Mouse (Mus musculus): ENCODE results near the gene Myo1d. TPM values are rescaled to one million over a fixed set of nuclear protein-coding genes. Genes with fewer than 3 reads are reported as not detected.

Myo1d gene
- polyA plus RNA-seq, 1 experiment from 2014 or later = 14.4 TPM

DNA sequence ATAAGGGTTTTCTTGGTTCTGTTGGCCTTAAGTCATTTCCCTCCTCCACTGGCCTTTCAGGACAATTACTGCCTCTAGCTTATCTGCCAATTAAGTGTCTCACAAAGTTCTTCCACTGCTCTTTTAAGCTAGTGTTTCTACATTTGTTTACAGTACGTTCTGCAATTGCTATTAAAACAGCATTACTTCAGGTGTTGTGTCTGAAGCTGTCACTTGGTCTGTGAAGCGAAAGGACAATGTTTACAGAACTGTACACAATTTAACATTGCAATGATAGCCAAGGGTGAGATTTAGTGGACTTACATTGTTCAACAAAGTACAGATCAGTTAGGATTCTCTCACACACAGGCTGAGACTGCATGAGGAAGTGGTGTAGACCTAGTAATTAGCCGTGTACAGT lies 67.6 kb downstream of the Myo1d start:
- no peak for ATAC-seq (replicated peaks; ENCODE audit: low FRiP score)
- Histone ChIP-seq H3K27me3 (no peaks in the 10 kb centered on the region), H3K9me3 (replicated peaks) (no peaks in the 10 kb centered on the region), H3K4me1 (0 out of 2 replicates have a peak, but pooled peaks cover 4% of the 10 kb centered on the region), H3K27ac (no peak overlapping the region), H3K36me3 (no peaks in the 10 kb centered on the region), H3K9ac (no peak overlapping the region), H3K4me2 (no peak overlapping the region), H3K4me3 (replicated peaks) (no peak overlapping the region)
- 71% methylated on average over 3 of the region's 3 CpGs for WGBS

DNA sequence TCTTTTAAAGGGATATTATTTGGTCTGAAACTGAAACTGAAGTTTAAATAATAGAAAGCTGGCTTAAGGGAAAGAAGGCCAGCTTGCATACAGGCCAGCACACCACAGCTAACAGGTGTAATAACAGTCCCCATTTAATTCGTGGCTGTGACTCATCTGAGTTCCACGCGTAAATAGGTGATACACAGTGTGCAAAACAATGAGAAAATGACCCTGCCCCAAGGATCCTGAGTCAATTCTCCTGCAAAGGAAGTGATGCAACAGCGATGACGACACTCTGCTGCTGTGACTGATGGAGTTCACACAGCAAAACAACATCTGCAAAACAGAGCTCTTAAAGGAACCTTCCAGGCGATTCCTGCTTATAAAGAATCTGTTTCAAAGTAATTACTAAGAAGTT lies 68.5 kb downstream of the Myo1d start:
- Histone ChIP-seq H3K4me2 (no peak overlapping the region), H3K4me3 (replicated peaks) (no peak overlapping the region), H3K36me3 (no peaks in the 10 kb centered on the region), H3K4me1 (0 out of 2 replicates have a peak, but pooled peaks cover 4% of the 10 kb centered on the region), H3K9ac (no peak overlapping the region), H3K27ac (no peak overlapping the region), H3K9me3 (replicated peaks) (no peaks in the 10 kb centered on the region), H3K27me3 (no peaks in the 10 kb centered on the region)
- ATAC-seq (replicated peaks; ENCODE audit: low FRiP score) = no peak
- WGBS = 62% methylated on average over 6 of the region's 6 CpGs

GRCm38 (mm10) chr11:80700611-80701010 lies 79.2 kb downstream of the Myo1d start:
- Histone ChIP-seq H3K9ac (no peak overlapping the region), H3K36me3 (no peaks in the 10 kb centered on the region), H3K9me3 (replicated peaks) (no peaks in the 10 kb centered on the region), H3K4me3 (replicated peaks) (no peak overlapping the region), H3K4me2 (no peak overlapping the region), H3K4me1 (peaks cover 6% of the 10 kb centered on the region; the same call in 1 of the 2 replicates), H3K27me3 (no peaks in the 10 kb centered on the region), H3K27ac (no peak overlapping the region)
- WGBS = 63% methylated on average over 4 of the region's 4 CpGs
- no peak for ATAC-seq (replicated peaks; ENCODE audit: low FRiP score)

DNA sequence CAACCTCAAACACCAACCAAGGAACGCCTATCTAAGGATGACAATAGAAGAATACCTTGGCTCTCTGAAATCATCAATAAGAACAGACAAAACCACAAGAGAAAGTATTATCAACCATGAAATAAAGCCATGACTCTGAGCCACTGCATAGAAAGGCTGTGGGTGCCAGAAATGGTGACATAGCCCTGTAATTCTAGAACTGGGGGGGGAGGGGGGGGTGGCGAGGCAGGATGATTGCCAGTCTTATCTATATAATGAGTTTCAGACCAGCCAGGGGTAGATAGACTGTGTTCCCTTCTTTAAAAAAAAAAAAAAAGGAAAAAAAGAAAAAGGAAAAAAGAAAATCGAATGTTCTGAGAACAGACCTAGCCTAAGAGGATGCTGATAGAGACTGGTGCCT lies 81.1 kb downstream of the Myo1d start:
- Histone ChIP-seq H3K4me1 (peaks cover 6% of the 10 kb centered on the region; the same call in 1 of the 2 replicates), H3K36me3 (no peaks in the 10 kb centered on the region), H3K27me3 (no peaks in the 10 kb centered on the region), H3K9ac (no peak overlapping the region), H3K27ac (no peak overlapping the region), H3K4me2 (no peak overlapping the region), H3K4me3 (replicated peaks) (no peak overlapping the region), H3K9me3 (replicated peaks) (no peaks in the 10 kb centered on the region)
- 85% methylated on average over 3 of the region's 3 CpGs for WGBS
- ATAC-seq (replicated peaks; ENCODE audit: low FRiP score) = no peak

DNA sequence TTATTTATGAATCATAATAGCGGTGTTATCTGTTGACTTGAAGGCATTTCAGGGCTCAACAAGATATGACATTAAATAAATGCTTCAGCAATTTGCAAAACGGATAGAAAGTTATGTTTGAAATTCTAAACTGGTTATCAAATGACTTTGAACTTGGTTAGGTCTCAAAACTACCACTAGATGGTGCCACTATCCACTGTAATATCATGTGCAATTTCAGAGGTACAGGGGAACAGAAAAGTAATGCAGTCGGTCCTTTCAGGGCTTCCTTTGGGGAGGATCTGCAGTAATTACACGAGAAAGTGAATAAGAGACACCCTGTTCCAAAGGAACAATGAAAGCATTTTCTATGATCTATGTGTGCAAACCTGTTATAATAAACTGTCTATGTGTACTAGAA lies 83.5 kb downstream of the Myo1d start:
- H3K27ac ChIP-seq = no peak overlapping the region
- no peak overlapping the region for H3K4me3 ChIP-seq (replicated peaks)
- H3K4me1 ChIP-seq = no peaks in the 10 kb centered on the region
- no peak overlapping the region for H3K9ac ChIP-seq
- no peaks in the 10 kb centered on the region for H3K36me3 ChIP-seq
- no peaks in the 10 kb centered on the region for H3K27me3 ChIP-seq
- no peak for ATAC-seq (replicated peaks; ENCODE audit: low FRiP score)
- WGBS = 6% methylated on average over 4 of the region's 4 CpGs
- H3K9me3 ChIP-seq (replicated peaks) = no peaks in the 10 kb centered on the region
- H3K4me2 ChIP-seq = no peak overlapping the region

DNA sequence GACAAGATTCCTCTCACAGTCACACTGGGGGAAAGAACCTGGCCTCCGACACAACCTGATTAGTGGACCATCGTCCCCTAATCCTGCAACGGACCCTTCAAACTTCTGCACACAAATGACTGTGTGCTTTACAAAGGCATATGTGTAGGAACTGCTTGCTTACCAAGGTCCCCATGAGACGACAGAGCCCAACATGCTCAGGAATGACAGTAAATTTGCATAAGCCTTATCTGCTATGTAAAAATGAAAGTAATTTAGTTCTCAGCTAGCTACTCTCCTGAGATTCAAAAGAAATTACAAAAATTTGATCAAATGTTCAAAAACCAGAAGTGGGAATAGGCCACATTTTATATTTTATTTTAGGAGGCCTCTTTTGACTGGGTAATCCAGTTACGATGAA lies 95.2 kb downstream of the Myo1d start:
- no peak overlapping the region for H3K4me2 ChIP-seq
- H3K9ac ChIP-seq = no peak overlapping the region
- H3K36me3 ChIP-seq = no peaks in the 10 kb centered on the region; the same call in 1 of the 2 replicates
- H3K9me3 ChIP-seq (replicated peaks) = no peaks in the 10 kb centered on the region
- no peaks in the 10 kb centered on the region for H3K4me1 ChIP-seq
- ATAC-seq (replicated peaks; ENCODE audit: low FRiP score) = no peak
- no peak overlapping the region for H3K4me3 ChIP-seq (replicated peaks)
- no peak overlapping the region for H3K27ac ChIP-seq
- WGBS = 87% methylated on average over 5 of the region's 5 CpGs
- H3K27me3 ChIP-seq = no peaks in the 10 kb centered on the region

DNA sequence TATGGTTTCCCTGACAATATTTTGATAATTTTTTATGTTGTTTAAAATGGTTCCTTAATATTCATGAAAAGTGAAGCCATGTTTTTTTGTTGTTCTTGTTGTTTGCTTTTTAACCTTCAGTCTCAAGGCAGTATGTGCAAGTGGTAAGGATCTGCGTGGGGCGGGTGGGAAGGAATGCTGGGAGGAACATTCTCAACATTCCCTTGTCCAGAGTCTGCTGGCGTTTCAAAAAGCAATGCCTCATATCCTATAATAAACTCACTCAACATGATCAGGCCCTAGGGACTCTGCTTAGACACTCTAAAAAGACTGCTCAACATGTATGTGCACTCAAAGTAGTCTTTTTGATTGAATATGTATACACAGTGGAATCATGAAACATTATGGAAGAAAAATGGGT lies 97.1 kb downstream of the Myo1d start:
- WGBS = 39% methylated on average over 3 of the region's 3 CpGs
- 0 out of 2 replicates have a peak overlapping the region, but pooled peaks have one; percentile 51 for H3K27ac ChIP-seq
- no peaks in the 10 kb centered on the region for H3K4me1 ChIP-seq
- no peaks in the 10 kb centered on the region for H3K27me3 ChIP-seq
- no peaks in the 10 kb centered on the region for H3K9me3 ChIP-seq (replicated peaks)
- H3K36me3 ChIP-seq = no peaks in the 10 kb centered on the region; the same call in 1 of the 2 replicates
- no peak overlapping the region for H3K9ac ChIP-seq
- 0 out of 2 replicates have a peak, but pooled peaks have one; percentile 29 for ATAC-seq (replicated peaks; ENCODE audit: low FRiP score)
- no peak overlapping the region for H3K4me3 ChIP-seq (replicated peaks)
- no peak overlapping the region for H3K4me2 ChIP-seq

DNA sequence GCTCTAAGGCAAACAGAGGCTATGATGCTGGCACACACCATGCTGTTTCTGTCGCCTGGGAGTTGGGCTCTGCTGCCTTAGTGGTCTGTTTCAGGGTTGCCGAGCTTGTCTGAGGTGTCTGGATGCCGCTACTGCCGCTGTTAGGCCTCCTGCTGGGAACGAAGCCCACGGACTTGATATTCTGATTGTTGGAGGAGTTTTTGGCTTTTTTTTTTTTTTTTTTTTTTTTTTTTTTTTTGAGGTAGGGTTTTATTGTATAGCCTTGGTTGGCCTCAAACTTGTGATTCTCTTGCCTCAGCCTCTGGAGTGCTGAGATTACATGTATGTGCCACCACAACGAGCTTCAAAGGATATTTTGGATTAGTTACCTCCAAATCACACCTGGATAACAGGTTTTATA lies 106.8 kb downstream of the Myo1d start:
- Histone ChIP-seq H3K9me3 (replicated peaks) (no peaks in the 10 kb centered on the region), H3K4me2 (no peak overlapping the region), H3K36me3 (peaks cover 3% of the 10 kb centered on the region; the same call in 1 of the 2 replicates), H3K4me1 (no peaks in the 10 kb centered on the region), H3K27me3 (no peaks in the 10 kb centered on the region), H3K27ac (no peak overlapping the region), H3K4me3 (replicated peaks) (no peak overlapping the region), H3K9ac (no peak overlapping the region)
- no peak for ATAC-seq (replicated peaks; ENCODE audit: low FRiP score)
- 51% methylated on average over 7 of the region's 7 CpGs for WGBS

- 0 out of 2 replicates have a peak, but pooled peaks cover 3% of the 10 kb centered on the region for H3K36me3 ChIP-seq
- 55% methylated on average over 1 of the region's 1 CpGs for WGBS
- H3K4me1 ChIP-seq = no peaks in the 10 kb centered on the region
- H3K27me3 ChIP-seq = no peaks in the 10 kb centered on the region
- H3K27ac ChIP-seq = no peak overlapping the region
- no peaks in the 10 kb centered on the region for H3K9me3 ChIP-seq (replicated peaks)
- no peak overlapping the region for H3K9ac ChIP-seq
- H3K4me2 ChIP-seq = no peak overlapping the region
- H3K4me3 ChIP-seq (replicated peaks) = no peak overlapping the region
- ATAC-seq (replicated peaks; ENCODE audit: low FRiP score) = no peak
Measured at GRCm38 (mm10) chr11:80670391-80670790, 109.4 kb downstream of the Myo1d start.

DNA sequence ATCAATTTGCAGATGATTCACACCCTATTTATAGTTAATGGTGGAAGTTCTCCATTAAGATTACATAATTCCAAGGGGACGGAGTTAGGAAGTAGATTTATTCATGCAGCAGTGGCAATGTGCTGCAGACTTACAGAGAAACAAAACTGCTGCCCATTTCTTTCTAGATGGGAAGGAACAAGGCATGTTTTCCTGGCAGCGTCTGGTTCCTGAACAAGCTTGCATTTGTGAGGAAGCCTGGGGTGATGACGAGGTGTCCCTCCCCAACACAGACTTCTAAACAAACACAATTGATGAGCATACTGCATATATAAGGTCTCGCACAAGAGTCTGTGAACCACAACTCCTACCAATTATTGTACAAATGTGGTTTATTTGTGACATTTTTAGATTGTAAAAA lies 109.9 kb downstream of the Myo1d start:
- Histone ChIP-seq H3K4me2 (no peak overlapping the region), H3K9ac (no peak overlapping the region), H3K27ac (no peak overlapping the region), H3K36me3 (0 out of 2 replicates have a peak, but pooled peaks cover 3% of the 10 kb centered on the region), H3K9me3 (replicated peaks) (no peaks in the 10 kb centered on the region), H3K4me1 (no peaks in the 10 kb centered on the region), H3K4me3 (replicated peaks) (no peak overlapping the region), H3K27me3 (no peaks in the 10 kb centered on the region)
- 81% methylated on average over 4 of the region's 4 CpGs for WGBS
- no peak for ATAC-seq (replicated peaks; ENCODE audit: low FRiP score)

DNA sequence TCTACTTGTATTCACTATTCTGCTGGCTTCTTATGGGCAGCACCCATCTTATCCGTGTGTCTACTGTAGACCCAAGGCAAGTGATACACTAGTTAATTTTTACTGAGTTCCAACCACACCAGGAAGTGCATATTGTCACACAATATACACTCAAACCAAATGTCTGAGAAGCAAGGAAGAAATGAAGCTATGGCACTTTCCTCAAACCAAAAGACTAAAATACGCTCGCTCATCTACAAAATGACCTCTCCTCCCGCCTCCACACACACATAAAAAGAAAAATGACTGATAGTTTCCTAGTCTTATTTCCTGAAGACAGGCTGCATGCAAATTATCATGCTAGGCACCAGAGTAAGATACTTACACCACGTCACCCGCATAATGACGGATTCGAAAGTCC lies 113.6 kb downstream of the Myo1d start:
- Histone ChIP-seq H3K27me3 (no peaks in the 10 kb centered on the region), H3K9me3 (replicated peaks) (no peaks in the 10 kb centered on the region), H3K36me3 (no peaks in the 10 kb centered on the region), H3K4me2 (no peak overlapping the region), H3K9ac (no peak overlapping the region), H3K27ac (no peak overlapping the region), H3K4me3 (replicated peaks) (no peak overlapping the region), H3K4me1 (no peaks in the 10 kb centered on the region)
- 92% methylated on average over 8 of the region's 8 CpGs for WGBS
- ATAC-seq (replicated peaks; ENCODE audit: low FRiP score) = no peak

DNA sequence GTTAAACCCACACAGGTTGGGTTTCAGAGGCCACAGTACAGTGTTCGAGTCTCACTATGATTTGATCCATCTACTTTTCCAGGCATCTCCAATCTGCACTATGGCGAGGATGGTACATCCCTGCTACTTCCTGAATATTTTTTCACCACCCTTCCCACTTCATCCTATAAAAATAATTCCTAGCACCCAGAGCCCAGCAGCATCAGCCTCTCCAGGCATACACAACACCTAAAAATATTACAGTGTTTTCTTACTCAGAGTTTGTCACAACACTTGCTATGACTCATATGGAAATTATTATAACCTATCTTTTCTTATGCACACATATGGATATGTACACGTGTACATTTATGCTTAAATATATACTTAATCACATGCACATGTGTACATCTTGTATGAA lies 115.6 kb downstream of the Myo1d start:
- no peaks in the 10 kb centered on the region for H3K4me1 ChIP-seq
- H3K27ac ChIP-seq = no peak overlapping the region
- H3K4me2 ChIP-seq = no peak overlapping the region
- H3K4me3 ChIP-seq (replicated peaks) = no peak overlapping the region
- H3K9me3 ChIP-seq (replicated peaks) = no peaks in the 10 kb centered on the region
- no peak for ATAC-seq (replicated peaks; ENCODE audit: low FRiP score)
- no peaks in the 10 kb centered on the region for H3K36me3 ChIP-seq
- WGBS = 85% methylated on average over 3 of the region's 3 CpGs
- no peak overlapping the region for H3K9ac ChIP-seq
- no peaks in the 10 kb centered on the region for H3K27me3 ChIP-seq

DNA sequence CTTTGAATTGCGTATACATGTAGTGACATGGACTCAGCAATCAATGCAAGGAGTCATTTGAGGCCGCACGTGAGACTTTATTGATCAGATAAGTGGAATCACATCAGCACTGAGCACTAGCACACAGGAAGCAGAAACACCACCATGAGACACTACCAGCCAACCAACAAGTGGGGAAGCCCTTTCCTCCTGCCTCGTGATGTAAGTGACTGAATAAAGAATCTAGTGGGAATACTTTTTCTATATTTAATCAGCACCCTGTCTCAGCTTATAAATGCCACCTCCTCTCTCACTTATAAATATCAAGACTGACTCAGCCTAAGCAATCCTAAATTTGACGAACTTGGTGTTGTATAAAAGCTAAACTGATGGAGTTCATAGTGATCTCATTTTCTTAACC lies 134.7 kb downstream of the Myo1d start:
- no peak for ATAC-seq (replicated peaks; ENCODE audit: low FRiP score)
- Histone ChIP-seq H3K4me2 (no peak overlapping the region), H3K9me3 (replicated peaks) (no peaks in the 10 kb centered on the region), H3K27ac (no peak overlapping the region), H3K36me3 (no peaks in the 10 kb centered on the region), H3K27me3 (no peaks in the 10 kb centered on the region), H3K4me1 (no peaks in the 10 kb centered on the region), H3K4me3 (replicated peaks) (no peak overlapping the region), H3K9ac (no peak overlapping the region)
- WGBS = 86% methylated on average over 5 of the region's 5 CpGs
